Mouse (Mus musculus) stomach, embryonic 15.5 days (tissue): ENCODE data around the gene Polr2a. TPM values are rescaled to one million over a fixed set of nuclear protein-coding genes. Genes with fewer than 3 reads are reported as not detected.

Experiments
- ATAC-seq: fragments of 200-750 bp; cut with Nextera tagmentation; 2 replicates; pipeline ENCODE4 v1.8.0; 2017; ENCODE audit warnings: low read depth, moderate number of reproducible peaks, moderate TSS enrichment; ENCODE audit not compliant: insufficient read depth, low FRiP score
- H3K27ac ChIP-seq: fragments of 300-500 bp; sonication (generic); 2 replicates; pipeline ENCODE4 v1.5.1; 2015; ENCODE audit warnings: mild to moderate bottlenecking, inconsistent platforms
- H3K27me3 ChIP-seq: fragments of 300-500 bp; sonication (generic); replicated peaks from 2 replicates; pipeline ENCODE4 v1.6.1; 2015; ENCODE audit warnings: inconsistent platforms
- H3K36me3 ChIP-seq: fragments of 300-500 bp; sonication (generic); 2 replicates; pipeline ENCODE4 v1.6.1; 2015; ENCODE audit warnings: inconsistent platforms
- H3K4me1 ChIP-seq: fragments of 300-500 bp; sonication (generic); 2 replicates; pipeline ENCODE4 v1.6.1; 2015; ENCODE audit warnings: inconsistent platforms
- H3K4me2 ChIP-seq: fragments of 300-500 bp; sonication (generic); 2 replicates; pipeline ENCODE4 v1.6.1; 2015; ENCODE audit warnings: mild to moderate bottlenecking, inconsistent platforms
- H3K4me3 ChIP-seq: fragments of 300-500 bp; sonication (generic); replicated peaks from 2 replicates; pipeline ENCODE4 v1.5.1; 2015; ENCODE audit warnings: inconsistent platforms
- H3K9ac ChIP-seq: fragments of 300-500 bp; sonication (generic); 2 replicates; pipeline ENCODE4 v1.6.1; 2015; ENCODE audit warnings: inconsistent platforms
- H3K9me3 ChIP-seq: fragments of 300-500 bp; sonication (generic); 2 replicates; pipeline ENCODE4 v1.6.1; 2016; ENCODE audit warnings: inconsistent platforms
- WGBS: fragments of 180-500 bp; shearing (Covaris S2); methylation state at CpG from one replicate; pipeline ENCODE4 v1.1.7; 2015; 5-methylcytosine and 5-hydroxymethylcytosine counted together
- polyA plus RNA-seq: library from polyadenylated mRNA; unstranded; fragments of >200 nt; fragmentation: Nextera tagmentation; extraction: Ambion mirVana; gene quantifications from 2 replicates; pipeline ENCODE4 v1.2.1, GENCODE M21; 2015

The Polr2a gene
- polyA plus RNA-seq, 1 experiment from 2014 or later, result 21.0 TPM

GRCm38 (mm10) chr11:69697396-69697795 is 61.0 kb downstream of the Polr2a start:
- no peaks in the 10 kb centered on the region for H3K36me3 ChIP-seq
- 89% methylated on average over 3 of the region's 3 CpGs for WGBS
- H3K4me2 ChIP-seq, result no peak overlapping the region
- H3K4me1 ChIP-seq, result peaks cover 10% of the 10 kb centered on the region; the same call in 1 of the 2 replicates
- H3K27ac ChIP-seq, result no peak overlapping the region
- no peaks in the 10 kb centered on the region for H3K9me3 ChIP-seq
- ATAC-seq, result no peak
- H3K4me3 ChIP-seq, result no peak overlapping the region
- H3K9ac ChIP-seq, result no peak overlapping the region
- no peaks in the 10 kb centered on the region for H3K27me3 ChIP-seq

- peak; percentile 69 for ATAC-seq
- no peaks in the 10 kb centered on the region for H3K27me3 ChIP-seq
- H3K4me3 ChIP-seq, result peak within 1 kb of the TSS; percentile 64
- H3K4me2 ChIP-seq, result peak within 1 kb of the TSS; percentile 92
- peaks cover 10% of the 10 kb centered on the region; the same call in 1 of the 2 replicates for H3K4me1 ChIP-seq
- H3K36me3 ChIP-seq, result no peaks in the 10 kb centered on the region
- no peaks in the 10 kb centered on the region for H3K9me3 ChIP-seq
- 3% methylated on average over 35 of the region's 41 CpGs for whole genome bisulfite sequencing
- H3K27ac ChIP-seq, result peak within 1 kb of the TSS; percentile 74
- peak within 1 kb of the TSS; percentile 58 for H3K9ac ChIP-seq
Measured at GRCm38 (mm10) chr11:69695361-69696181, 62.9 kb downstream of the Polr2a start, which contains the start of the genes Tnfsf12 and Tnfsfm13. Gene Tnfsf12 (minus strand): TSS chr11:69695849. Gene Tnfsfm13 (minus strand): TSS chr11:69696098.

GRCm38 (mm10) chr11:69695046-69695360 is 63.4 kb downstream of the Polr2a start:
- WGBS, result 31% methylated on average over 6 of the region's 6 CpGs

GRCm38 (mm10) chr11:69693421-69693965 is 64.9 kb downstream of the Polr2a start:
- H3K36me3 ChIP-seq, result no peaks in the 10 kb centered on the region
- H3K9me3 ChIP-seq, result no peaks in the 10 kb centered on the region
- ATAC-seq, result no peak
- no peak overlapping the region for H3K4me3 ChIP-seq
- no peak overlapping the region for H3K9ac ChIP-seq
- WGBS, result 54% methylated on average over 11 of the region's 11 CpGs
- H3K27ac ChIP-seq, result no peak overlapping the region
- H3K4me2 ChIP-seq, result no peak overlapping the region
- no peaks in the 10 kb centered on the region for H3K27me3 ChIP-seq
- peaks cover 10% of the 10 kb centered on the region; the same call in 1 of the 2 replicates for H3K4me1 ChIP-seq

More at GRCm38 (mm10) chr11:69695046-69695360, 63.4 kb downstream of the Polr2a start:
- peak overlapping the region; percentile 74; the same call in 1 of the 2 replicates for H3K27ac ChIP-seq
- no peaks in the 10 kb centered on the region for H3K36me3 ChIP-seq
- no peaks in the 10 kb centered on the region for H3K9me3 ChIP-seq
- H3K4me1 ChIP-seq, result peaks cover 10% of the 10 kb centered on the region; the same call in 1 of the 2 replicates
- H3K4me3 ChIP-seq, result peak overlapping the region; percentile 64
- peak overlapping the region; percentile 58 for H3K9ac ChIP-seq
- H3K27me3 ChIP-seq, result no peaks in the 10 kb centered on the region
- peak overlapping the region; percentile 92 for H3K4me2 ChIP-seq
- no peak for ATAC-seq

- Histone ChIP-seq H3K4me3 (no peak overlapping the region), H3K27ac (no peak overlapping the region), H3K4me2 (no peak overlapping the region), H3K9me3 (no peaks in the 10 kb centered on the region), H3K36me3 (no peaks in the 10 kb centered on the region), H3K4me1 (peaks cover 10% of the 10 kb centered on the region; the same call in 1 of the 2 replicates), H3K9ac (no peak overlapping the region), H3K27me3 (no peaks in the 10 kb centered on the region)
- 75% methylated on average over 6 of the region's 6 CpGs for WGBS
- ATAC-seq, result no peak; the same call in 1 of the 2 replicates
Measured at GRCm38 (mm10) chr11:69692863-69693262, 65.6 kb downstream of the Polr2a start.

GRCm38 (mm10) chr11:69692196-69692811 is 66.1 kb downstream of the Polr2a start:
- Histone ChIP-seq H3K4me3 (no peak overlapping the region), H3K4me1 (peaks cover 10% of the 10 kb centered on the region; the same call in 1 of the 2 replicates), H3K4me2 (no peak overlapping the region), H3K27me3 (no peaks in the 10 kb centered on the region), H3K9ac (no peak overlapping the region), H3K36me3 (no peaks in the 10 kb centered on the region), H3K27ac (no peak overlapping the region), H3K9me3 (no peaks in the 10 kb centered on the region)
- WGBS, result 71% methylated on average over 9 of the region's 9 CpGs
- ATAC-seq, result no peak

GRCm38 (mm10) chr11:69689891-69690290 is 68.5 kb downstream of the Polr2a start:
- no peaks in the 10 kb centered on the region for H3K27me3 ChIP-seq
- peaks cover 17% of the 10 kb centered on the region for H3K4me1 ChIP-seq
- no peak for ATAC-seq
- H3K9me3 ChIP-seq, result no peaks in the 10 kb centered on the region
- no peak overlapping the region for H3K9ac ChIP-seq
- H3K36me3 ChIP-seq, result no peaks in the 10 kb centered on the region
- 77% methylated on average over 1 of the region's 1 CpGs for WGBS
- H3K4me3 ChIP-seq, result no peak overlapping the region
- H3K27ac ChIP-seq, result no peak overlapping the region
- no peak overlapping the region for H3K4me2 ChIP-seq

GRCm38 (mm10) chr11:69687061-69687460 is 71.4 kb downstream of the Polr2a start:
- no peak overlapping the region for H3K4me2 ChIP-seq
- H3K4me1 ChIP-seq, result peaks cover 31% of the 10 kb centered on the region
- H3K36me3 ChIP-seq, result no peaks in the 10 kb centered on the region
- no peak for ATAC-seq
- no peak overlapping the region for H3K4me3 ChIP-seq
- no peaks in the 10 kb centered on the region for H3K9me3 ChIP-seq
- no peak overlapping the region for H3K9ac ChIP-seq
- H3K27me3 ChIP-seq, result no peaks in the 10 kb centered on the region
- 50% methylated on average over 5 of the region's 5 CpGs for WGBS
- peak overlapping the region; percentile 27; the same call in 1 of the 2 replicates for H3K27ac ChIP-seq

- Histone ChIP-seq H3K27ac (peak overlapping the region; percentile 80; the same call in 1 of the 2 replicates), H3K9ac (no peak overlapping the region), H3K9me3 (no peaks in the 10 kb centered on the region), H3K36me3 (no peaks in the 10 kb centered on the region), H3K4me2 (peak overlapping the region; percentile 19; the same call in 1 of the 2 replicates), H3K27me3 (no peaks in the 10 kb centered on the region), H3K4me3 (no peak overlapping the region), H3K4me1 (peaks cover 31% of the 10 kb centered on the region)
- 13% methylated on average over 4 of the region's 4 CpGs for WGBS
- ATAC-seq, result no peak
Measured at GRCm38 (mm10) chr11:69686377-69686776, 72.1 kb downstream of the Polr2a start.

GRCm38 (mm10) chr11:69685526-69686148 is 72.8 kb downstream of the Polr2a start, which contains the start of gene Tnfsf13:
Gene Tnfsf13 (minus strand): TSS chr11:69685784.
- Histone ChIP-seq H3K27me3 (no peaks in the 10 kb centered on the region), H3K9ac (no peak within 1 kb of the TSS), H3K36me3 (no peaks in the 10 kb centered on the region), H3K9me3 (no peaks in the 10 kb centered on the region), H3K4me1 (peaks cover 37% of the 10 kb centered on the region), H3K27ac (peak within 1 kb of the TSS; percentile 80), H3K4me3 (no peak within 1 kb of the TSS), H3K4me2 (peak within 1 kb of the TSS; percentile 19; the same call in 1 of the 2 replicates)
- 55% methylated on average over 10 of the region's 10 CpGs for WGBS
- ATAC-seq, result no peak

GRCm38 (mm10) chr11:69684936-69685335 is 73.5 kb downstream of the Polr2a start:
- Histone ChIP-seq H3K4me1 (peaks cover 44% of the 10 kb centered on the region), H3K4me3 (no peak overlapping the region), H3K9me3 (no peaks in the 10 kb centered on the region), H3K36me3 (0 out of 2 replicates have a peak, but pooled peaks cover 3% of the 10 kb centered on the region), H3K27ac (peak overlapping the region; percentile 80; the same call in 1 of the 2 replicates), H3K4me2 (no peak overlapping the region), H3K27me3 (no peaks in the 10 kb centered on the region), H3K9ac (no peak overlapping the region)
- no peak for ATAC-seq
- WGBS, result 90% methylated on average over 6 of the region's 6 CpGs
